Mouse (Mus musculus) layer of hippocampus, adult 2 months (tissue): ENCODE results near the gene Xrn1. TPM values are rescaled to one million over a fixed set of nuclear protein-coding genes. Genes with fewer than 3 reads are reported as not detected.
"Not testable (repeated sequence)": the region's sequence is repeated elsewhere in the genome, so short reads cannot be mapped to it uniquely, and the experiment has no call there.

Source experiments
- DNase-seq, 2 experiments: peaks; one replicate each; pipeline ENCODE4 v3.0.0; 2022; ENCODE audit warnings: low spot score in 2 of 2
- H3K27ac ChIP-seq: fragments of 200-600 bp; 2 replicates; pipeline ENCODE4 v1.8.1; 2022
- H3K4me3 ChIP-seq: fragments of 200-600 bp; 2 replicates; pipeline ENCODE4 v1.8.1; 2022; ENCODE audit warnings: mild to moderate bottlenecking
- CTCF ChIP-seq: fragments of 200-600 bp; conservative IDR thresholded peaks from 2 replicates; pipeline ENCODE4 v1.8.1; 2022; ENCODE audit warnings: antibody characterized with exemption, mild to moderate bottlenecking, moderate library complexity
- long read RNA-seq, 2 experiments: library from polyadenylated mRNA; stranded (forward); transcript quantifications; one replicate each; pipeline ENCODE4 v2.0.0; 2021; ENCODE audit warnings: borderline mapping rate in 2 of 2
- total RNA-seq, 2 experiments: library from RNA; stranded (reverse); gene quantifications; 2 replicates each; pipeline ENCODE4 v1.2.3; 2021

The Xrn1 gene
- 10 to 100 TPM; 27.8 to 33.1 TPM for total RNA-seq
- long read RNA-seq, experiment 1, full-length matches to known transcripts, result 1 of 6 reads
- long read RNA-seq, experiment 1, partial matches to known transcripts, result 2 of 6 reads
- long read RNA-seq, experiment 1, other reads (novel, unspliced or antisense), result 3 of 6 reads
- long read RNA-seq, experiment 2, partial matches to known transcripts, result 2 of 8 reads
- long read RNA-seq, experiment 2, other reads (novel, unspliced or antisense), result 6 of 8 reads

- peak within 1 kb of the TSS; percentile 94 for H3K27ac ChIP-seq
- TF ChIP-seq CTCF, result no peak
- peak; percentile 89 to 93 for DNase-seq
Measured at GRCm38 (mm10) chr9:95954585-95955461, at the start of gene Xrn1. Gene Xrn1, plus strand, starts transcription at chr9:95954760.

GRCm38 (mm10) chr9:95932855-95933254, 21.7 kb upstream of the Xrn1 start:
- H3K27ac ChIP-seq, result no peak overlapping the region
- peak; percentile 47 for TF ChIP-seq CTCF
- no peak overlapping the region for H3K4me3 ChIP-seq
- no peak for DNase-seq

More at GRCm38 (mm10) chr9:95954585-95955461, at the start of gene Xrn1:
- peak within 1 kb of the TSS; percentile 95 for H3K4me3 ChIP-seq

- no peak for DNase-seq
- no peak overlapping the region for H3K27ac ChIP-seq
- TF ChIP-seq CTCF, result no peak
- peak overlapping the region; percentile 95 for H3K4me3 ChIP-seq
Measured at GRCm38 (mm10) chr9:95953658-95954057, 902 bp upstream of the Xrn1 start.

- TF ChIP-seq CTCF, result peak; percentile 19; the same call in 1 of the 2 replicates
- peak; percentile 52 to 53 for DNase-seq
Measured at GRCm38 (mm10) chr9:95954226-95954584, 355 bp upstream of the Xrn1 start.

GRCm38 (mm10) chr9:95957611-95958010, 3.1 kb downstream of the Xrn1 start:
- Histone ChIP-seq H3K27ac (no peak overlapping the region), H3K4me3 (no peak overlapping the region)
- TF ChIP-seq CTCF, result no peak
- no peak for DNase-seq

More at GRCm38 (mm10) chr9:95954226-95954584, 355 bp upstream of the Xrn1 start:
- Histone ChIP-seq H3K27ac (peak overlapping the region; percentile 94), H3K4me3 (peak overlapping the region; percentile 95)

GRCm38 (mm10) chr9:95958041-95958730, 3.6 kb downstream of the Xrn1 start:
- no peak for TF ChIP-seq CTCF
- H3K4me3 ChIP-seq, result no peak overlapping the region

GRCm38 (mm10) chr9:95958731-95959105, 4.2 kb downstream of the Xrn1 start:
- not testable (repeated sequence) for DNase-seq, H3K27ac ChIP-seq, H3K4me3 ChIP-seq

More at GRCm38 (mm10) chr9:95958041-95958730, 3.6 kb downstream of the Xrn1 start:
- DNase-seq, result no peak
- H3K27ac ChIP-seq, result no peak overlapping the region

- Histone ChIP-seq H3K4me3 (no peak overlapping the region), H3K27ac (no peak overlapping the region)
- no peak for DNase-seq
- no peak for TF ChIP-seq CTCF
Measured at GRCm38 (mm10) chr9:95959246-95959645, 4.7 kb downstream of the Xrn1 start.

GRCm38 (mm10) chr9:95959732-95960428, 5.3 kb downstream of the Xrn1 start:
- Histone ChIP-seq H3K4me3 (no peak overlapping the region), H3K27ac (no peak overlapping the region)
- TF ChIP-seq CTCF, result no peak
- DNase-seq, result no peak

- Histone ChIP-seq H3K4me3 (no peak overlapping the region), H3K27ac (no peak overlapping the region)
- DNase-seq, result no peak
- TF ChIP-seq CTCF, result no peak
Measured at GRCm38 (mm10) chr9:95961058-95961457, 6.5 kb downstream of the Xrn1 start.

- no peak overlapping the region for H3K27ac ChIP-seq
- no peak for DNase-seq
- TF ChIP-seq CTCF, result no peak
- no peak overlapping the region for H3K4me3 ChIP-seq
Measured at GRCm38 (mm10) chr9:95964037-95964436, 9.5 kb downstream of the Xrn1 start.

- Histone ChIP-seq H3K27ac (no peak overlapping the region), H3K4me3 (no peak overlapping the region)
- TF ChIP-seq CTCF, result no peak
- DNase-seq, result no peak
Measured at GRCm38 (mm10) chr9:95978279-95978678, 23.7 kb downstream of the Xrn1 start.
